Mouse (Mus musculus) liver, embryonic 14.5 days (tissue): ENCODE data around the gene Cnn3.

Source experiments
- CTCF ChIP-seq: IDR thresholded peaks from 2 replicates; pipeline ENCODE4 v1.5.1; 2016; ENCODE audit warnings: antibody characterized with exemption, low read depth, control low read depth
- EP300 ChIP-seq: IDR thresholded peaks from 2 replicates; pipeline ENCODE4 v1.6.1; 2016; ENCODE audit warnings: antibody characterized with exemption, low read depth

- TF ChIP-seq CTCF (no peak), EP300 (no peak)
These were observed 18.1 kb downstream of the Cnn3 start for GRCm38 (mm10) chr3:121444414-121444813.
